Mouse (Mus musculus) colon, adult 2 months (tissue): ENCODE results near the gene Vmn2r101. TPM values are rescaled to one million over a fixed set of nuclear protein-coding genes. Genes with fewer than 3 reads are reported as not detected.

Source experiments
- polyA plus RNA-seq: library from polyadenylated mRNA; depleted of rRNA; stranded (reverse); fragments of >200 nt; gene quantifications from 2 replicates; pipeline ENCODE4 v1.2.3, GENCODE M21; 2012; rRNA removed

The Vmn2r101 gene
- not detected in 2 replicates for polyA plus RNA-seq

DNA sequence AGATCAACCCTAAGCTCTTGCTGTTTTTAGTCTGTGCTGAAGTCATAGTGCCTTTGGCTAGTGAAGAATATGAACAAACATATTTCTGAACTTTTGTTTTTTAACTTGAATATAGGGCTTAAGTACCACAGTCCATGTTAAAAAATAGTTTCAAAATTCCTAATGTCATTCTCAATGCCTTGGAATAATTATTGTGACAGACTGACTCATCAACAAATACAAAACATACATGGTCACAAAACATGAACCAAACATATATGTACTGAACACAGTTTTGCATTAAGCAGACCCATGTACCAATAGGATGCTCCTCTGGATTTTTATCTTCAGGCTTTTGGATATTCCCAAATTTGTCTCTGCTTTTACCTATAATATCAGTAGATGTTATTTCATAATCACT lies at the start of gene Vmn2r101:
Vmn2r101 (plus strand) TSS at position 301 of the 400 bp plus-strand sequence.

DNA sequence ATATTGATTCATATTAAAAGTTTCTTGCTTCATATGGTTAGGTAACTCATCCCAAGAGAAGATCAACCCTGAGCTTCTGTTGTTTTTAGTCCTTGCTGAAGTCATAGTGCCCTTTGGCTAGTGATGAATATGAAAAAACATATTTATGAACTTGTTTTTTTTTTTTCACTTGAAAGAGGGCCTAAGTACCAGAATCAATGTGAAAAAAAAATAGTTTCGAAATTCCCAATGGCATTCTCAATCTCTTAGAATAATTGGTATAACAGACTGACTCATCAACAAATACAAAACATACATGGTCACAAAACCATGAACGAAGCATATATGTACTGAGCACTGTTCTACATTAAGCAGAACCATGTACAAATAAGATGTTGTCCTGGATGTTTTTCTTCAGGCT lies 83.0 kb downstream of the Vmn2r101 start, which contains the start of gene Vmn2r102:
Vmn2r102 (plus strand) TSS at position 301 of the 400 bp plus-strand sequence.

Other genes with a start within 250 kb of the Vmn2r101 start
- gene Vmn2r99, start 215.3 kb upstream of the Vmn2r101 start, polyA plus RNA-seq = not detected in 2 replicates
- not detected in 2 replicates for gene Vmn2r100, start 72.5 kb upstream of the Vmn2r101 start, polyA plus RNA-seq
- not detected in 2 replicates for gene Vmn2r102, start 83.1 kb downstream of the Vmn2r101 start, polyA plus RNA-seq
- not detected in 2 replicates for gene Vmn2r103, start 196.1 kb downstream of the Vmn2r101 start, polyA plus RNA-seq